Mouse (Mus musculus): ENCODE data around the gene Ezh1.
A peak's percentile ranks its signal among the peaks of the same experiment; 100 is the strongest.

Gene Ezh1

GRCm38 (mm10) chr11:101149178-101150105, 76.8 kb downstream of the Ezh1 start:
- DNase-seq (ENCODE audit: low read depth, low spot score): no peak
- Histone ChIP-seq H3K27me3 (ENCODE audit: control insufficient read depth, insufficient read depth, low read length, poor library complexity, severe bottlenecking) (no peaks in the 10 kb centered on the region), H3K36me3 (ENCODE audit: control insufficient read depth, insufficient read depth, low read length, poor library complexity, severe bottlenecking) (no peaks in the 10 kb centered on the region)

GRCm38 (mm10) chr11:101148751-101149150, 77.5 kb downstream of the Ezh1 start:
- no peaks in the 10 kb centered on the region for H3K36me3 ChIP-seq (ENCODE audit: control insufficient read depth, insufficient read depth, low read length, poor library complexity, severe bottlenecking)
- H3K27me3 ChIP-seq (ENCODE audit: control insufficient read depth, insufficient read depth, low read length, poor library complexity, severe bottlenecking): no peaks in the 10 kb centered on the region
- no peak for DNase-seq (ENCODE audit: low read depth, low spot score)

GRCm38 (mm10) chr11:101146377-101146776, 79.9 kb downstream of the Ezh1 start:
- Histone ChIP-seq H3K36me3 (ENCODE audit: control insufficient read depth, insufficient read depth, low read length, poor library complexity, severe bottlenecking) (no peaks in the 10 kb centered on the region), H3K27me3 (ENCODE audit: control insufficient read depth, insufficient read depth, low read length, poor library complexity, severe bottlenecking) (no peaks in the 10 kb centered on the region)
- DNase-seq (ENCODE audit: low read depth, low spot score): no peak

GRCm38 (mm10) chr11:101143338-101144225, 82.7 kb downstream of the Ezh1 start:
- DNase-seq (ENCODE audit: low read depth, low spot score): peak; percentile 69
- Histone ChIP-seq H3K27me3 (ENCODE audit: control insufficient read depth, insufficient read depth, low read length, poor library complexity, severe bottlenecking) (0 out of 2 replicates have a peak, but pooled peaks cover 1% of the 10 kb centered on the region), H3K36me3 (ENCODE audit: control insufficient read depth, insufficient read depth, low read length, poor library complexity, severe bottlenecking) (no peaks in the 10 kb centered on the region)

GRCm38 (mm10) chr11:101142215-101142967, 83.9 kb downstream of the Ezh1 start:
- H3K27me3 ChIP-seq (ENCODE audit: control insufficient read depth, insufficient read depth, low read length, poor library complexity, severe bottlenecking): peaks cover 4% of the 10 kb centered on the region; the same call in 1 of the 2 replicates
- DNase-seq (ENCODE audit: low read depth, low spot score): no peak
- no peaks in the 10 kb centered on the region for H3K36me3 ChIP-seq (ENCODE audit: control insufficient read depth, insufficient read depth, low read length, poor library complexity, severe bottlenecking)

All from splenic B cell, adult 2 months (primary cell).